Mouse (Mus musculus) cerebellum, adult 2 months (tissue): ENCODE results near the gene St6galnac3. TPM values are rescaled to one million over a fixed set of nuclear protein-coding genes. Genes with fewer than 3 reads are reported as not detected.

ENCODE experiments used
- DNase-seq, 2 experiments: peaks; one replicate each; pipeline ENCODE4 v3.0.0; 2021
- H3K27ac ChIP-seq: fragments of 200-500 bp; 2 replicates; pipeline ENCODE4 v1.5.1; 2012; ENCODE audit warnings: low read length, control low read depth, inconsistent platforms; ENCODE audit not compliant: insufficient read depth
- H3K27me3 ChIP-seq: fragments of 200-500 bp; 2 replicates; pipeline ENCODE4 v1.6.1; 2012; ENCODE audit warnings: inconsistent platforms, mild to moderate bottlenecking, low read length, moderate library complexity; ENCODE audit not compliant: control insufficient read depth, insufficient read depth
- H3K4me1 ChIP-seq: fragments of 200-500 bp; 2 replicates; pipeline ENCODE4 v1.6.1; 2011; ENCODE audit warnings: low read length; ENCODE audit not compliant: control insufficient read depth, insufficient read depth
- H3K4me3 ChIP-seq: fragments of 200-500 bp; replicated peaks from 2 replicates; pipeline ENCODE3; 2011; ENCODE audit warnings: mild to moderate bottlenecking, low read depth, low read length, control low read depth; ENCODE audit not compliant: insufficient read depth
- CTCF ChIP-seq: fragments of 200-500 bp; IDR thresholded peaks from 2 replicates; pipeline ENCODE4 v1.5.1; 2011; ENCODE audit warnings: low read depth, mild to moderate bottlenecking, control low read depth, low read length, moderate library complexity, borderline replicate concordance; ENCODE audit not compliant: insufficient read depth
- POLR2A ChIP-seq: fragments of 200-500 bp; IDR thresholded peaks from 2 replicates; pipeline ENCODE4 v1.6.1; 2011; ENCODE audit warnings: low read length, control low read depth, borderline replicate concordance; ENCODE audit not compliant: insufficient read depth
- WGBS: fragments of 180-500 bp; shearing (Covaris S2); methylation state at CpG from one replicate; pipeline ENCODE4 v1.1.7; 2018; 5-methylcytosine and 5-hydroxymethylcytosine counted together
- polyA plus RNA-seq: library from polyadenylated mRNA; depleted of rRNA; stranded (reverse); fragments of >200 nt; gene quantifications from 2 replicates; pipeline ENCODE4 v1.2.3, GENCODE M21; 2012; rRNA removed

St6galnac3 gene
- polyA plus RNA-seq, 1 experiment, result 14.6 TPM

- 31% methylated on average over 11 of the region's 11 CpGs for WGBS
- Histone ChIP-seq H3K4me1 (peaks cover 5% of the 10 kb centered on the region; the same call in 1 of the 2 replicates), H3K27ac (no peak overlapping the region), H3K4me3 (no peak overlapping the region), H3K27me3 (no peaks in the 10 kb centered on the region)
- TF ChIP-seq CTCF (no peak), POLR2A (no peak)
- no peak for DNase-seq
These were observed 555.2 kb downstream of the St6galnac3 start for GRCm38 (mm10) chr3:153169744-153170143.

- TF ChIP-seq POLR2A, result no peak
- TF ChIP-seq CTCF, result no peak
- Histone ChIP-seq H3K27ac (no peak overlapping the region), H3K27me3 (no peaks in the 10 kb centered on the region), H3K4me3 (no peak overlapping the region), H3K4me1 (no peaks in the 10 kb centered on the region; the same call in 1 of the 2 replicates)
- 60% methylated on average over 9 of the region's 9 CpGs for WGBS
- no peak for DNase-seq
These were observed 563.3 kb downstream of the St6galnac3 start for GRCm38 (mm10) chr3:153161676-153162075.

GRCm38 (mm10) chr3:153160683-153161082, 564.3 kb downstream of the St6galnac3 start:
- TF ChIP-seq CTCF, result no peak
- Histone ChIP-seq H3K4me3 (no peak overlapping the region), H3K27me3 (no peaks in the 10 kb centered on the region), H3K27ac (no peak overlapping the region), H3K4me1 (no peaks in the 10 kb centered on the region; the same call in 1 of the 2 replicates)
- 94% methylated on average over 5 of the region's 5 CpGs for WGBS
- no peak for DNase-seq

GRCm38 (mm10) chr3:153148887-153149286, 576.1 kb downstream of the St6galnac3 start:
- no peak overlapping the region for H3K27ac ChIP-seq
- no peaks in the 10 kb centered on the region for H3K27me3 ChIP-seq
- 44% methylated on average over 2 of the region's 2 CpGs for WGBS
- DNase-seq, result no peak
- TF ChIP-seq POLR2A (no peak), CTCF (no peak)
- H3K4me3 ChIP-seq, result no peak overlapping the region
- no peaks in the 10 kb centered on the region for H3K4me1 ChIP-seq

Other genes with a start within 250 kb of the St6galnac3 start
- not detected in 2 replicates for gene Asb17, start 119.0 kb upstream of the St6galnac3 start, polyA plus RNA-seq
- gene Msh4, start 181.0 kb upstream of the St6galnac3 start, polyA plus RNA-seq, result 0.10 and 0.11 TPM in 2 replicates
- 89.2 and 95.7 TPM in 2 replicates for gene Rabggtb, start 187.8 kb upstream of the St6galnac3 start, polyA plus RNA-seq
- gene Acadm, start 219.5 kb upstream of the St6galnac3 start, polyA plus RNA-seq, result 58.4 and 59.4 TPM in 2 replicates
- gene Slc44a5, start 248.3 kb upstream of the St6galnac3 start, polyA plus RNA-seq, result 3.4 and 3.8 TPM in 2 replicates